Mouse (Mus musculus) cerebellum, adult 2 months (tissue): Measurements from ENCODE around the gene Slc5a10.

Source experiments
- CTCF ChIP-seq: fragments of 200-500 bp; IDR thresholded peaks from 2 replicates; pipeline ENCODE4 v1.5.1; 2011; ENCODE audit warnings: low read depth, mild to moderate bottlenecking, control low read depth, low read length, moderate library complexity, borderline replicate concordance; ENCODE audit not compliant: insufficient read depth
- POLR2A ChIP-seq: fragments of 200-500 bp; IDR thresholded peaks from 2 replicates; pipeline ENCODE4 v1.6.1; 2011; ENCODE audit warnings: low read length, control low read depth, borderline replicate concordance; ENCODE audit not compliant: insufficient read depth

DNA sequence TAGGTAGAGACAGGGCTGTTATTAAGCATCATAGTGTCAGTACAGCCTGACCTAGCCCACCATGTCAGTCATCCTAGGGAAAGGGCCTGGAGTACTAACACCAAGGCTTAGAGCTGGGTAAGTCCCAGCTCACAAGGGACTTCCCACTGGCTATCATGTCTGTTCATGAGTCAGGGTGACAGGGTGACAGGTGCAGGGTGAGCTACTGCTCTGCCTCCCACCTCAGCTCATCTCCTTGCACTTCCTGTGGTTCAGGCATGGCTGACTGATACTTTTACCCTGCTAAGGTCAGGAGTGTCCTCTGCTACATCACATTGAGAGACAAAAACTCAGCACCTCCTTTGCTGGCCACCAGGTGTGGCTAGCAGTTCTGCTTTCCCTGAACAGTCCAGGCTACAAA is 21.8 kb downstream of the Slc5a10 start:
- TF ChIP-seq CTCF: no peak
- TF ChIP-seq POLR2A: no peak
